Mouse (Mus musculus) ES-E14 (cell line): ENCODE measurements around the gene Saxo1.

ENCODE experiments used
- HCFC1 ChIP-seq: IDR thresholded peaks from 2 replicates; pipeline ENCODE4 v1.6.1; 2012; ENCODE audit warnings: low read length, inconsistent platforms, borderline replicate concordance; ENCODE audit not compliant: insufficient read depth
- MAFK ChIP-seq: IDR thresholded peaks from 2 replicates; pipeline ENCODE4 v1.6.1; 2014; ENCODE audit warnings: mild to moderate bottlenecking, low read depth, low read length, inconsistent platforms; ENCODE audit not compliant: insufficient read depth
- ZNF384 ChIP-seq: IDR thresholded peaks from 2 replicates; pipeline ENCODE4 v1.6.1; 2012; ENCODE audit warnings: low read depth, low read length, inconsistent platforms

- TF ChIP-seq HCFC1: no peak
- TF ChIP-seq MAFK: no peak
- no peak for TF ChIP-seq ZNF384
Measured at GRCm38 (mm10) chr4:86591304-86591703, 33.2 kb upstream of the Saxo1 start.
